Mouse (Mus musculus) C2C12 (cell line): ENCODE results near the gene Gm27021.

Source experiments
- CEBPB ChIP-seq: IDR thresholded peaks from one replicate; pipeline ENCODE4 v1.6.1; 2011; ENCODE audit warnings: low read depth, mild to moderate bottlenecking, control low read depth, moderate library complexity
- CTCF ChIP-seq: IDR thresholded peaks from one replicate; pipeline ENCODE4 v1.5.1; 2011; ENCODE audit not compliant: control insufficient read depth, insufficient read depth, insufficient read length

DNA sequence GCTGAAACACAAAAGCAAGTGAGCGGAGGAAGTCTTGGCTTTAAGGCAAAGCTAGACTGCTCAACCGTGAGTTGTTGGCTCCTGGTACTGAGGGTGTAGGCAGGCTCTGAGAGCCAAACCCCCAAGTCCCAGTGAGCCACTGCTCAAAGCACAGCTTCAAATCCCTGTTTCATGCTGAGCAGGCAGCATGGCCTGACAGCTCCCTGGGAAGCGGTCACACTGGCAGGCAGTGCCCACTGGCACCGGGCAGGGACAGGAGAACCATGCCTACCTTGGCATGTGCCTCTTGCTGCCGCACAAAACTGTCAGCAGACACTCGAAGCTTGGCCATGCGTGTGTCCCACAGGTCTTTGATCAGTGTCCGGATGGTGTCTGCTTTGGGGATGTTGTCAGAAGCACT lies 86.1 kb downstream of the Gm27021 start:
- TF ChIP-seq CEBPB (no peak), CTCF (no peak)
